Mouse (Mus musculus) liver, embryonic 11.5 days (tissue): Measurements from ENCODE around the gene Ctrl. TPM values are rescaled to one million over a fixed set of nuclear protein-coding genes. Genes with fewer than 3 reads are reported as not detected.

ENCODE experiments used
- ATAC-seq: fragments of 200-750 bp; cut with Nextera tagmentation; replicated peaks from 2 replicates; pipeline ENCODE4 v1.8.0; 2017; ENCODE audit warnings: moderate number of reproducible peaks, mild to moderate bottlenecking, moderate TSS enrichment, moderate library complexity; ENCODE audit not compliant: low FRiP score
- DNase-seq: peaks from one replicate; pipeline ENCODE4 v3.0.0-alpha.2; 2017; ENCODE audit warnings: low spot score
- H3K27ac ChIP-seq: fragments of 300-500 bp; sonication (generic); 2 replicates; pipeline ENCODE4 v1.5.1; 2014; ENCODE audit warnings: mild to moderate bottlenecking, low read depth, low read length, control low read depth
- H3K27me3 ChIP-seq: fragments of 300-500 bp; sonication (generic); replicated peaks from 2 replicates; pipeline ENCODE4 v1.6.1; 2014; ENCODE audit warnings: low read length, mixed read lengths; ENCODE audit not compliant: control insufficient read depth, insufficient read depth
- H3K36me3 ChIP-seq: fragments of 300-500 bp; sonication (generic); 2 replicates; pipeline ENCODE4 v1.6.1; 2014; ENCODE audit warnings: mild to moderate bottlenecking, low read length, moderate library complexity, mixed read lengths; ENCODE audit not compliant: control insufficient read depth, insufficient read depth
- H3K4me1 ChIP-seq: fragments of 300-500 bp; sonication (generic); replicated peaks from 2 replicates; pipeline ENCODE4 v1.6.1; 2014; ENCODE audit warnings: low read length, mixed read lengths; ENCODE audit not compliant: control insufficient read depth, insufficient read depth
- H3K4me2 ChIP-seq: fragments of 300-500 bp; sonication (generic); 2 replicates; pipeline ENCODE4 v1.6.1; 2014; ENCODE audit warnings: mild to moderate bottlenecking, control low read depth, moderate library complexity
- H3K4me3 ChIP-seq: fragments of 300-500 bp; sonication (generic); 2 replicates; pipeline ENCODE4 v1.5.1; 2014; ENCODE audit warnings: low read depth, low read length, control low read depth
- H3K9ac ChIP-seq: fragments of 300-500 bp; sonication (generic); 2 replicates; pipeline ENCODE4 v1.6.1; 2014; ENCODE audit warnings: low read depth, low read length, control low read depth
- H3K9me3 ChIP-seq: fragments of 300-500 bp; sonication (generic); 2 replicates; pipeline ENCODE4 v1.6.1; 2016; ENCODE audit warnings: low read length, inconsistent platforms, mixed read lengths; ENCODE audit not compliant: control insufficient read depth
- WGBS: fragments of 180-500 bp; shearing (Covaris S2); extraction: QIAGEN DNeasy Blood & Tissue Kit; methylation state at CpG from one replicate; pipeline ENCODE4 v1.1.7; 2014; 5-methylcytosine and 5-hydroxymethylcytosine counted together
- polyA plus RNA-seq: library from polyadenylated mRNA; unstranded; fragments of >200 nt; fragmentation: Nextera tagmentation; extraction: Ambion mirVana; gene quantifications from 2 replicates; pipeline ENCODE4 v1.2.1, GENCODE M21; 2014

Gene Ctrl
- polyA plus RNA-seq, 1 experiment from 2014 or later: 3.0 TPM

- no peaks in the 10 kb centered on the region for H3K4me1 ChIP-seq
- no peak overlapping the region for H3K4me2 ChIP-seq
- H3K27me3 ChIP-seq: no peaks in the 10 kb centered on the region
- 63% methylated on average over 7 of the region's 7 CpGs for WGBS
- no peak for DNase-seq
- no peak overlapping the region; the same call in 1 of the 2 replicates for H3K9ac ChIP-seq
- peaks cover 39% of the 10 kb centered on the region for H3K36me3 ChIP-seq
- no peaks in the 10 kb centered on the region for H3K9me3 ChIP-seq
- no peak overlapping the region for H3K4me3 ChIP-seq
- no peak overlapping the region for H3K27ac ChIP-seq
- no peak for ATAC-seq
Observed at GRCm38 (mm10) chr8:105951057-105951659, 17.5 kb upstream of the Ctrl start.

GRCm38 (mm10) chr8:105949350-105949749, 15.7 kb upstream of the Ctrl start:
- no peak overlapping the region for H3K4me3 ChIP-seq
- no peaks in the 10 kb centered on the region for H3K9me3 ChIP-seq
- no peak for DNase-seq
- 88% methylated on average over 10 of the region's 10 CpGs for whole genome bisulfite sequencing
- no peak overlapping the region for H3K9ac ChIP-seq
- no peaks in the 10 kb centered on the region for H3K27me3 ChIP-seq
- H3K27ac ChIP-seq: no peak overlapping the region
- no peak for ATAC-seq
- H3K4me1 ChIP-seq: no peaks in the 10 kb centered on the region
- H3K4me2 ChIP-seq: no peak overlapping the region
- peaks cover 50% of the 10 kb centered on the region for H3K36me3 ChIP-seq

GRCm38 (mm10) chr8:105943321-105943739, 9.7 kb upstream of the Ctrl start, which contains the start of gene Lcat:
TSS of gene Lcat (minus strand) at chr8:105943382.
- Histone ChIP-seq H3K4me1 (peaks cover 15% of the 10 kb centered on the region), H3K9me3 (no peaks in the 10 kb centered on the region; the same call in 1 of the 2 replicates), H3K4me2 (peak within 1 kb of the TSS; percentile 54), H3K27ac (peak within 1 kb of the TSS; percentile 64), H3K27me3 (no peaks in the 10 kb centered on the region), H3K36me3 (peaks cover 52% of the 10 kb centered on the region), H3K9ac (0 out of 2 replicates have a peak within 1 kb of the TSS, but pooled peaks have one; percentile 12), H3K4me3 (peak within 1 kb of the TSS; percentile 41)
- ATAC-seq: peak; percentile 63
- WGBS: 69% methylated on average over 8 of the region's 8 CpGs
- peak; percentile 56 for DNase-seq

- H3K36me3 ChIP-seq: peaks cover 50% of the 10 kb centered on the region
- H3K27ac ChIP-seq: peak overlapping the region; percentile 64; the same call in 1 of the 2 replicates
- DNase-seq (no peak), ATAC-seq (peak; percentile 13; the same call in 1 of the 2 replicates)
- no peaks in the 10 kb centered on the region; the same call in 1 of the 2 replicates for H3K9me3 ChIP-seq
- peak overlapping the region; percentile 41 for H3K4me3 ChIP-seq
- no peaks in the 10 kb centered on the region for H3K27me3 ChIP-seq
- no peak overlapping the region for H3K9ac ChIP-seq
- peaks cover 19% of the 10 kb centered on the region for H3K4me1 ChIP-seq
- WGBS: 88% methylated on average over 5 of the region's 5 CpGs
- H3K4me2 ChIP-seq: peak overlapping the region; percentile 54
Observed at GRCm38 (mm10) chr8:105942542-105942941, 8.9 kb upstream of the Ctrl start.

GRCm38 (mm10) chr8:105942026-105942425, 8.4 kb upstream of the Ctrl start:
- no peaks in the 10 kb centered on the region; the same call in 1 of the 2 replicates for H3K9me3 ChIP-seq
- no peaks in the 10 kb centered on the region for H3K27me3 ChIP-seq
- peak overlapping the region; percentile 5; the same call in 1 of the 2 replicates for H3K9ac ChIP-seq
- WGBS: 86% methylated on average over 11 of the region's 11 CpGs
- H3K4me3 ChIP-seq: peak overlapping the region; percentile 41
- H3K36me3 ChIP-seq: peaks cover 46% of the 10 kb centered on the region
- H3K4me1 ChIP-seq: peaks cover 19% of the 10 kb centered on the region
- ATAC-seq: no peak
- H3K4me2 ChIP-seq: peak overlapping the region; percentile 52
- no peak for DNase-seq
- H3K27ac ChIP-seq: peak overlapping the region; percentile 26; the same call in 1 of the 2 replicates

- ATAC-seq (no peak), DNase-seq (peak; percentile 42)
- peak within 1 kb of the TSS; percentile 78 for H3K9ac ChIP-seq
- peaks cover 22% of the 10 kb centered on the region for H3K36me3 ChIP-seq
- H3K4me3 ChIP-seq: peak within 1 kb of the TSS; percentile 85
- H3K27ac ChIP-seq: peak within 1 kb of the TSS; percentile 84
- H3K27me3 ChIP-seq: no peaks in the 10 kb centered on the region
- H3K4me2 ChIP-seq: peak within 1 kb of the TSS; percentile 92
- 17% methylated on average over 4 of the region's 4 CpGs for WGBS
- H3K4me1 ChIP-seq: peaks cover 32% of the 10 kb centered on the region
- H3K9me3 ChIP-seq: no peaks in the 10 kb centered on the region; the same call in 1 of the 2 replicates
Observed at GRCm38 (mm10) chr8:105938306-105938669, 4.6 kb upstream of the Ctrl start, which contains the start of gene Psmb10. TSS of gene Psmb10 (minus strand) at chr8:105938444.

- peak; percentile 67 for DNase-seq
- peaks cover 28% of the 10 kb centered on the region for H3K4me1 ChIP-seq
- H3K9me3 ChIP-seq: no peaks in the 10 kb centered on the region; the same call in 1 of the 2 replicates
- H3K4me2 ChIP-seq: peak overlapping the region; percentile 92
- H3K27me3 ChIP-seq: no peaks in the 10 kb centered on the region
- H3K4me3 ChIP-seq: peak overlapping the region; percentile 85
- H3K36me3 ChIP-seq: peaks cover 18% of the 10 kb centered on the region
- peak overlapping the region; percentile 78 for H3K9ac ChIP-seq
- under 1% methylated on average over 33 of the region's 33 CpGs for WGBS
- peak; percentile 14; the same call in 1 of the 2 replicates for ATAC-seq
- peak overlapping the region; percentile 84 for H3K27ac ChIP-seq
Observed at GRCm38 (mm10) chr8:105937496-105938305, 4.0 kb upstream of the Ctrl start.

GRCm38 (mm10) chr8:105936866-105937475, 3.3 kb upstream of the Ctrl start:
- H3K27me3 ChIP-seq: no peaks in the 10 kb centered on the region
- WGBS: 1% methylated on average over 30 of the region's 30 CpGs
- peaks cover 28% of the 10 kb centered on the region for H3K4me1 ChIP-seq
- peak overlapping the region; percentile 92 for H3K4me2 ChIP-seq
- H3K27ac ChIP-seq: peak overlapping the region; percentile 90
- peaks cover 20% of the 10 kb centered on the region for H3K36me3 ChIP-seq
- no peaks in the 10 kb centered on the region; the same call in 1 of the 2 replicates for H3K9me3 ChIP-seq
- ATAC-seq: peak; percentile 83
- peak; percentile 86 for DNase-seq
- peak overlapping the region; percentile 78 for H3K9ac ChIP-seq
- H3K4me3 ChIP-seq: peak overlapping the region; percentile 85
